Mouse (Mus musculus): ENCODE measurements around the gene Elovl7.

Gene Elovl7

GRCm38 (mm10) chr13:108301411-108301810, 87.2 kb downstream of the Elovl7 start:
- no peak for DNase-seq (ENCODE audit: low spot score in 2 of 2)

DNA sequence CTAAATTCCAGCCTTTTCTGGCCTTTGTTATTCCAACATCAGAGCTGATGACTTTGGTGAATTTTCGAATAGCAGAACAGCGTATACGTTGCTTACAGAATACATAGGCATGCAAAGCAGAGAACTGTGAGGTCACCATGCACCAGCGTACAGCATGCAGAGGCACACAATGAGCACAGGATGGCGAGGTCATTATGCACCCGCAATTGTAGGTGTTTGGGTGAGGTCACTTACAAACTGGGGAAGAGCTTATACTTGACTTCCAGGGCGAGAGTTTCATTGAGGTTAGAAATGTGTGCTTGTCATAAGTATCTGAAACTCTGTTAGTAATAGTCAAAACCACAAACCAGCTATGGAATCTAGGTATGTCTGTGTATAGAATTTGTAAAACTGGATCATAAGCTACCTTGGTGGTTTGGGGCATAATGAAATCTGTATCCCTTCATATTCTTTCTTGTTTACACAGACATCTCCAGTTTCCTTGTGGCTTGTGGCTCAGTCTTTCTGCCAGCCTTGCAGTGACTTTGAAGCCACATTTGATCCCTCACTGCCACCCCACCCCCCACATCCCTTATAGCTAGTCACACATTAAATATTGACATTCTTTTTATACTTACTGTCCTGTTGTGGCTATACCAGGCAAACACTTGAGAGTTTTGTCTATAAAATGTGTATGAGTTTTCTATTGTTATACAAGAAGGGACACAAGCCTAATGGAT, 88.9 kb downstream of the Elovl7 start:
- DNase-seq (ENCODE audit: low spot score in 2 of 2) = no peak

DNA sequence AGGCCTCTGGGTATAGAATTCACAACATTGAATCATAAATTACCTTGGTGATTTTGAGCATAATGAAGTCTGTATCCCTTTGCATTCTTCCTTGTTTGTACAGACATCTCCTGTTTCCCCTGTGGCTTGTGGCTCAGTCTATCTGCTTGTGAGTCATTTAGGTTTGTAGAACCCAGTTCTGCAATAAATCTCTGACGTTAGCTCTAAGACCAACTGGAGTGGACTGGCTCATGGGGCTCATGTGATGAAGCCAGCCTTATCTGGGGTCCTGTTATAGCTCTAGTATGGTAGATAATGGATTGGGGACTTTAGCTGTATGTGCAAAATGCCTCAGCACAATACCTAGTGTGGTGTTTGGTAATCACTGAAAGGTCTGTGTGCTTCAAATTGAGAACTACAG, 89.6 kb downstream of the Elovl7 start:
- DNase-seq (ENCODE audit: low spot score in 2 of 2) = no peak

DNA sequence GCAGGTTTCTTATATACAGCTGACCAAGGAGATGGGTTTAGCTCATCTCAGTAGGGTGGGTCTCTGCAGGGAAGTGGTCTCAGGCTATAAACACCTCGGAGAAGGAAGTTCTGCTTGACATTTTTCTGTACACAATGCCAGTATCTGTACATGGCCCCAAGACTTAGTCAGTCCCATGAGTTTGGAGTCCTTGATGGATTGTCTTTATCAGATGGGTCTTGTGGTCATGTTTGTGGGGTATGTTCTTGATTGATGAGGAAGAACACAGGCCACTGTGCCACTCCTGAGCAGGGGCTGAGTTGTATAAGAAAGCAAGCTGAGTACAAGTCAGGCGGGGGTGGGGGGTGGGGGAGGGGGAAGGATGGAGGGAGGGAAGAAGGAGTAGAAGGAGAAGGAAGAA, 90.5 kb downstream of the Elovl7 start:
- DNase-seq (ENCODE audit: low spot score in 2 of 2) = no peak

DNA sequence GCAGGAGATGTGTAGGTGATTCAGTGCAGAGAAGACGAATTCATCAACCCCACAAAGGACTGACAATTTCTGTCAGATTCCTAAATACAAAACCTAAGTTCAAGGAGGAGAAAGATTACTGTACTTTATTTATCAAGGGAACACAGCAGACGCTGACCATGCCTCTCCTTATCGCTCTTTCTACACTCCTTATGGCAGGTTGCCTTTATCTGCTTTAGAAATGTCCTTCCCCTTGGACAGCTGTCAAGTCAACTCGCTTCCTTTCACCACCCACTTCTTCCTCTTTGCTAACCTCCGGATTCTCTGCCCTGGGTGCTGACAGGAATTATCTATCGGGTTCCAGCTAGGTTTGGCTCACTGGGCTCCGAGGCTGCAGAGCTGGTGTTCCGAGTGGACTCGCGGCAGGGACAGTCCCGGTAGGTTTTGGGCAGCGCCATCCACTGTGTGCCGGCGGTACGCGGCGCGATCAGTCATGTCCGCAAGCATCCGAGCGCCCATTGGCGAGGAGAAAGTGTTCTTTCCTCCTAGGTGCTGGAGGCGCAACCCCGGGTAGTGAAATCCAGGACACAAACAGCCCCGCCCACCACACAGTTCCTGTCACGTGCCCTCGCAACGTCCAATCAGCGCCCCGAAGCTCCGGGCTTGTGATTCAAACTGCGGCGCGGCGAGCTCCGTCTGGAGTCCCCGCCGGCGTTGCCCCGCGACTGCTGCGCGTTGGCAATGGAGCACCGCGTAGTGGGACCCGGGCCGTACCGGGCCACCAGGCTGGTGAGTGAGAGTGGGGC, 101.7 kb downstream of the Elovl7 start, which contains the start of gene Depdc1b:
Depdc1b (plus strand) TSS at position 631 of the 785 bp plus-strand sequence.
- peak; percentile 93 to 96 for DNase-seq (ENCODE audit: low spot score in 2 of 2)

- no peak for DNase-seq (ENCODE audit: low spot score in 2 of 2)
Measured at GRCm38 (mm10) chr13:108316487-108316903, 102.3 kb downstream of the Elovl7 start.

DNA sequence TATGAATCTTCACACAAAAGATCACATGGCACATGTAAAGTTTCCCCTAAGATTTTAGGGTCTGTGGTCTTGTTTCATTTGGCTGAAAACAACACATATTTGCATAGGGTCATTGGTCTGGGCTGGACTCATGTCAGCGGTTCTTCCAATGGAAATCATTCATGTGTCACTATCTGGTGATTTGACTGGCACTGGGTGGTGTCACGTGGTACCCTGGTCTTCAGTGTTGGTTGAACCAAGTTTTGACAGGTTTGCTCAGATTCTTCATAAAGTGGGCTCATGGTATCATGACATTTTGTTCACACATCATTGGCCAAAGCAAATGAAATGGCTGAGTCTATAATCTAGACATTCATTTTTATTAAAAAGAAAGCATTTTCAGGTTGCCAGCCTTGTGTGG, 103.2 kb downstream of the Elovl7 start:
- no peak for DNase-seq (ENCODE audit: low spot score in 2 of 2)

- DNase-seq (ENCODE audit: low spot score in 2 of 2) = no peak
Measured at GRCm38 (mm10) chr13:108319028-108319427, 104.8 kb downstream of the Elovl7 start.

GRCm38 (mm10) chr13:108320216-108320615, 106.0 kb downstream of the Elovl7 start:
- no peak for DNase-seq (ENCODE audit: low spot score in 2 of 2)

- DNase-seq (ENCODE audit: low spot score in 2 of 2) = no peak
Measured at GRCm38 (mm10) chr13:108322466-108322865, 108.3 kb downstream of the Elovl7 start.

- no peak for DNase-seq (ENCODE audit: low spot score in 2 of 2)
Measured at GRCm38 (mm10) chr13:108323317-108323716, 109.1 kb downstream of the Elovl7 start.

DNA sequence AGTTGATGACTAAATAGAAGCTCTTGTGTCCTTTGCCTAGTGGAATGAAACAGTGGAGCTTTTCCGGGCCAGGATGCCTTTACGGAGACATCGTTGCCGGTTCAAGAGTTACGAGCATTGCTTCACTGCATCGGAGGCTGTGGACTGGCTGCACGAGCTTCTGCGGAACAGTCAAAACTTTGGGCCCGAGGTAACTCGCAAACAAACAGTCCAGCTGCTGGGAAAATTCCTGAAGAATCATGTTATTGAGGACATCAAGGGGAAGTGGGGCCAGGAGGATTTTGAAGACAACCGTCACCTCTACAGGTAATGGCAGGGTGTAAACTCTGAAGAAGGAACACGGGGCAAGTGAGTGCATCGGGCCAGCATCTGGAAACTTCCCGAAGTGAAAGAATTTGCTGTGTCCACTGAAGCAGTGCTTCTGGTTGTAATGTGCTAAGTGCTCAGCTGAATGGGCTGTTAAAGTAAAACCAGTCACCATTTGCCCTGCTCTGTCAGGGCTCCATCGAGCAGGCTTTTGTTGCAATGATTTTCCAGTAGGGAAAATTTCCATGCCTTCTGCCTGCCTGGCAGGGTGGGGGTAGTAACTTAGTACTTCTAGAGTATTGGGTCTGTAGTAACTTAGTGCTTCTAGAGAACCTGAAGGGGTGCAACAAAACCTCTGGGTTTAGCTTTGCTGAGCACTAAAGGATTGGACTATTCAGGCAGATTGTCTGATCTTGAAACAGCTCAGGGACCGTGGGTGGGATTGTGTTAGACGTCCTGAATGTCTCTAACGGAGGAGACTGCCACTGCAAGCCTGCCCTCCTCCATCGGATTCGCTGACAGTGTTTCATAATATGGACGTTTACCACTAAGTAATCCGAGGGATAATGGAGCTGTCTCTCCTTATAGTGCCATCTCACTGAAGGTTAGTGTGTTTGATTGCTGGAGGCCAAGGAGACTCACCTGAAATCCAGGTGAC, 109.9 kb downstream of the Elovl7 start:
- no peak for DNase-seq (ENCODE audit: low spot score in 2 of 2)

DNA sequence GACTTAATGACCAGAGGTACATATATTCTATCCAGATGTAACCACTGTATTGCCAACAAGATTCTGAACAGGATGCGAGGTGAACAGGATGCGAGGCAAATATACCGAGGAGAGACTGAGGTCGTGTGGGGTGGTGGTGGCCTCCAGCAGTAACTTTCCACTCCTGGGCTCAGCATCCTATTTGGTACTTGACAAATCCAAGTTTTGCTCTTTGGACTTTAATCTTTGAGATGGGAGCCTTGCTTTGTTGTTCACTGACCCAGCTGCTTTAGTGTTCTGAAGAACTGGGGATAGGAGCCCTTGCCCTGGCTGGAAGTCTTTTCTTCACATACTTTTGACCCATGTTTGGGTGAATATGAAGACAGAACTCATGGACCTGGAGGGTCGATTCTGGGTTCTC, 111.7 kb downstream of the Elovl7 start:
- DNase-seq (ENCODE audit: low spot score in 2 of 2) = no peak

DNA sequence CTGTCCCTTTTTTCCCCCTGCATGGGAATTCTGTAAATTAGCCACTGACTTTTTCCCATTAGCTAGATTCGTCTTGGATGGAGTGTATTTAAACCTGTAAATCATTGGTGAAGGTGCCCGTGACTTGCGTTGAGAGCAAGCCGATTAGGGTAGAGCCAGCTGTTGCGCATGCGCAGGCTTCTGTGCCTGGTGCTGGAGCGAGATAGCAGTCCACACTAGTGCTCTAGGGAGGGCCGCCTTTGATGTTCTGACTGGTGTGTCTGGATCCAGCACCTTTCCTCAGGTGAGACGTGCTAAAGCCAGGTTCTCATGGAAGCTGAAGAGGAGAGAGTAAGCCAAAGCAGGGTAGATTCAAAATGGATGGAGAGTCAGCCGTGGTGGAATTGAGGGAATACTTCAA, 112.1 kb downstream of the Elovl7 start:
- no peak for DNase-seq (ENCODE audit: low spot score in 2 of 2)

- DNase-seq (ENCODE audit: low spot score in 2 of 2) = no peak
Measured at GRCm38 (mm10) chr13:108327047-108327446, 112.8 kb downstream of the Elovl7 start.

DNA sequence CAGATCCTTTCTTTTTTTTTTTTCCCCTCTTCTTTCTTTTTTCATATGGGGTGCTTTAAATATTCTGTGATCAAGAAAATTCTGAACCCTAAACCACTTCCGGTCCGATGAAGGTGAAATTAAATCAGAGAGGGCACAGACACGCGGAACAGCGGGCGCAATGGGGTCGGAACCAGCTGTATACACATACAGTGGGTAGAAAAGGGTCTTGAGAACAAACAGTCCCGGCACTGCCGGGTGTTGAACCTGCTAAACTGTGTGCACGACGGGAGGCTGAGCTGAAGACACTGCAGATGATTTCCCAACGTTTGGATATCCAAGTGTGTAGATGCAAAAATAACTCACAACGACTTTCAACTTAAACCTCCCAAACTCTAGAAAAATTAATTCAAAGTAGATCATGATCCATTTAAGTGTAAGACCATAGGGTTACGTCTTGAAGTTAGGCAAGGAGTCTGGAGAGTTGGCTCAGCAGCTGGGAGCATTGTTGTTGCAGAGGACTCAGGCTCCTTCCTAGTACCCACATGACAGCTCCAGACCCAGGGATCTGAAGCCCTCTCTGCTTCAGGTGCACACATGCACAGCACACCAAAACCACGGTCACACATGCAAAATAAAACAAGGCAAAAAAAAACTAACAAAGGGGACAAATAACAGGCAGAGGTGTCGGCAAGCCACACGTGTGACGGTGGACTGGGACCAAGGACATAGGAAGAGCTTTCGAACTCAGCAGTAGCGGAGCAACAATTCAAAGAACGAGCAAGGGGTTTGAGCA, 114.4 kb downstream of the Elovl7 start:
- no peak for DNase-seq (ENCODE audit: low spot score in 2 of 2)

- no peak for DNase-seq (ENCODE audit: low spot score in 2 of 2)
Measured at GRCm38 (mm10) chr13:108329693-108330092, 115.5 kb downstream of the Elovl7 start.

Data from urinary bladder, postnatal 36 days (tissue).